Mouse (Mus musculus): ENCODE measurements around the gene Lpp. TPM values are rescaled to one million over a fixed set of nuclear protein-coding genes. Genes with fewer than 3 reads are reported as not detected.
A peak's percentile ranks its signal among the peaks of the same experiment; 100 is the strongest.

Lpp gene
- total and polyA plus RNA-seq, 2 experiments from 2014 or later: 7.9 to 15.9 TPM

GRCm38 (mm10) chr16:24878977-24879376 is 485.7 kb downstream of the Lpp start:
- Histone ChIP-seq H3K4me3 (ENCODE audit: low read depth, low read length) (no peak overlapping the region), H3K27ac (ENCODE audit: low read depth, low read length) (no peak overlapping the region), H3K27me3 (ENCODE audit: insufficient read depth, low read length) (no peaks in the 10 kb centered on the region), H3K9ac (replicated peaks; ENCODE audit: low read length, poor library complexity, severe bottlenecking) (no peak overlapping the region), H3K4me1 (ENCODE audit: insufficient read depth, low read length) (no peaks in the 10 kb centered on the region), H3K36me3 (ENCODE audit: insufficient read depth, low read length) (no peaks in the 10 kb centered on the region), H3K9me3 (ENCODE audit: low read length) (no peaks in the 10 kb centered on the region), H3K4me2 (ENCODE audit: low read depth, low read length, poor library complexity, severe bottlenecking) (no peak overlapping the region)
- 89% methylated on average over 4 of the region's 4 CpGs for WGBS
- DNase-seq (ENCODE audit: low spot score) (no peak), ATAC-seq (ENCODE audit: low FRiP score) (no peak)
- no peak for TF ChIP-seq CTCF (IDR thresholded peaks at IDR 0.05)

GRCm38 (mm10) chr16:24880698-24881097 is 487.4 kb downstream of the Lpp start:
- H3K4me1 ChIP-seq (ENCODE audit: insufficient read depth, low read length): no peaks in the 10 kb centered on the region
- DNase-seq (ENCODE audit: low spot score) (peak; percentile 18), ATAC-seq (ENCODE audit: low FRiP score) (0 out of 2 replicates have a peak, but pooled peaks have one; percentile 27)
- H3K9me3 ChIP-seq (ENCODE audit: low read length): no peaks in the 10 kb centered on the region
- TF ChIP-seq CTCF (IDR thresholded peaks at IDR 0.05): 0 out of 2 replicates have a peak, but pooled peaks have one; percentile 14
- no peak overlapping the region for H3K9ac ChIP-seq (replicated peaks; ENCODE audit: low read length, poor library complexity, severe bottlenecking)
- no peak overlapping the region for H3K4me3 ChIP-seq (ENCODE audit: low read depth, low read length)
- no peak overlapping the region for H3K27ac ChIP-seq (ENCODE audit: low read depth, low read length)
- H3K36me3 ChIP-seq (ENCODE audit: insufficient read depth, low read length): no peaks in the 10 kb centered on the region
- 29% methylated on average over 8 of the region's 8 CpGs for WGBS
- H3K4me2 ChIP-seq (ENCODE audit: low read depth, low read length, poor library complexity, severe bottlenecking): no peak overlapping the region
- no peaks in the 10 kb centered on the region for H3K27me3 ChIP-seq (ENCODE audit: insufficient read depth, low read length)

- WGBS: 91% methylated on average over 3 of the region's 3 CpGs
- Histone ChIP-seq H3K36me3 (ENCODE audit: insufficient read depth, low read length) (no peaks in the 10 kb centered on the region), H3K9ac (replicated peaks; ENCODE audit: low read length, poor library complexity, severe bottlenecking) (no peak overlapping the region), H3K9me3 (ENCODE audit: low read length) (no peaks in the 10 kb centered on the region), H3K27ac (ENCODE audit: low read depth, low read length) (no peak overlapping the region), H3K27me3 (ENCODE audit: insufficient read depth, low read length) (no peaks in the 10 kb centered on the region), H3K4me1 (ENCODE audit: insufficient read depth, low read length) (no peaks in the 10 kb centered on the region; the same call in 1 of the 2 replicates), H3K4me2 (ENCODE audit: low read depth, low read length, poor library complexity, severe bottlenecking) (no peak overlapping the region), H3K4me3 (ENCODE audit: low read depth, low read length) (no peak overlapping the region)
- TF ChIP-seq CTCF (IDR thresholded peaks at IDR 0.05): no peak
- DNase-seq (ENCODE audit: low spot score): no peak
- ATAC-seq (ENCODE audit: low FRiP score): no peak
These were observed 488.9 kb downstream of the Lpp start for GRCm38 (mm10) chr16:24881981-24882775.

- no peaks in the 10 kb centered on the region for H3K36me3 ChIP-seq (ENCODE audit: insufficient read depth, low read length)
- H3K4me2 ChIP-seq (ENCODE audit: low read depth, low read length, poor library complexity, severe bottlenecking): no peak overlapping the region
- no peaks in the 10 kb centered on the region for H3K27me3 ChIP-seq (ENCODE audit: insufficient read depth, low read length)
- peak; percentile 29 for TF ChIP-seq CTCF (IDR thresholded peaks at IDR 0.05)
- H3K9ac ChIP-seq (replicated peaks; ENCODE audit: low read length, poor library complexity, severe bottlenecking): no peak overlapping the region
- H3K27ac ChIP-seq (ENCODE audit: low read depth, low read length): no peak overlapping the region
- ATAC-seq (ENCODE audit: low FRiP score) (no peak), DNase-seq (ENCODE audit: low spot score) (no peak)
- H3K4me3 ChIP-seq (ENCODE audit: low read depth, low read length): no peak overlapping the region
- H3K9me3 ChIP-seq (ENCODE audit: low read length): no peaks in the 10 kb centered on the region
- no peaks in the 10 kb centered on the region; the same call in 1 of the 2 replicates for H3K4me1 ChIP-seq (ENCODE audit: insufficient read depth, low read length)
These were observed 490.7 kb downstream of the Lpp start for GRCm38 (mm10) chr16:24884017-24884416.

- DNase-seq (ENCODE audit: low spot score) (no peak), ATAC-seq (ENCODE audit: low FRiP score) (no peak)
These were observed 493.0 kb downstream of the Lpp start for GRCm38 (mm10) chr16:24886346-24886745.

GRCm38 (mm10) chr16:24886943-24887342 is 493.6 kb downstream of the Lpp start:
- Histone ChIP-seq H3K4me3 (ENCODE audit: low read depth, low read length) (no peak overlapping the region), H3K27me3 (ENCODE audit: insufficient read depth, low read length) (no peaks in the 10 kb centered on the region), H3K36me3 (ENCODE audit: insufficient read depth, low read length) (no peaks in the 10 kb centered on the region), H3K9me3 (ENCODE audit: low read length) (no peaks in the 10 kb centered on the region), H3K4me1 (ENCODE audit: insufficient read depth, low read length) (no peaks in the 10 kb centered on the region; the same call in 1 of the 2 replicates), H3K9ac (replicated peaks; ENCODE audit: low read length, poor library complexity, severe bottlenecking) (no peak overlapping the region), H3K27ac (ENCODE audit: low read depth, low read length) (no peak overlapping the region), H3K4me2 (ENCODE audit: low read depth, low read length, poor library complexity, severe bottlenecking) (no peak overlapping the region)
- TF ChIP-seq CTCF (IDR thresholded peaks at IDR 0.05): no peak
- WGBS: 80% methylated on average over 7 of the region's 7 CpGs
- DNase-seq (ENCODE audit: low spot score) (no peak), ATAC-seq (ENCODE audit: low FRiP score) (no peak)

More at GRCm38 (mm10) chr16:24886346-24886745, 493.0 kb downstream of the Lpp start:
- no peak overlapping the region for H3K27ac ChIP-seq (ENCODE audit: low read depth, low read length)
- no peak overlapping the region for H3K9ac ChIP-seq (replicated peaks; ENCODE audit: low read length, poor library complexity, severe bottlenecking)
- TF ChIP-seq CTCF (IDR thresholded peaks at IDR 0.05): no peak
- WGBS: 54% methylated on average over 3 of the region's 3 CpGs
- no peaks in the 10 kb centered on the region for H3K27me3 ChIP-seq (ENCODE audit: insufficient read depth, low read length)
- H3K4me3 ChIP-seq (ENCODE audit: low read depth, low read length): no peak overlapping the region
- no peaks in the 10 kb centered on the region for H3K36me3 ChIP-seq (ENCODE audit: insufficient read depth, low read length)
- H3K4me2 ChIP-seq (ENCODE audit: low read depth, low read length, poor library complexity, severe bottlenecking): no peak overlapping the region
- no peaks in the 10 kb centered on the region; the same call in 1 of the 2 replicates for H3K4me1 ChIP-seq (ENCODE audit: insufficient read depth, low read length)
- no peaks in the 10 kb centered on the region for H3K9me3 ChIP-seq (ENCODE audit: low read length)
